Mouse (Mus musculus): ENCODE measurements around the gene Srf.
A peak's percentile ranks its signal among the peaks of the same experiment; 100 is the strongest.
"Not testable (repeated sequence)": the region's sequence is repeated elsewhere in the genome, so short reads cannot be mapped to it uniquely, and the experiment has no call there.

Gene Srf

DNA sequence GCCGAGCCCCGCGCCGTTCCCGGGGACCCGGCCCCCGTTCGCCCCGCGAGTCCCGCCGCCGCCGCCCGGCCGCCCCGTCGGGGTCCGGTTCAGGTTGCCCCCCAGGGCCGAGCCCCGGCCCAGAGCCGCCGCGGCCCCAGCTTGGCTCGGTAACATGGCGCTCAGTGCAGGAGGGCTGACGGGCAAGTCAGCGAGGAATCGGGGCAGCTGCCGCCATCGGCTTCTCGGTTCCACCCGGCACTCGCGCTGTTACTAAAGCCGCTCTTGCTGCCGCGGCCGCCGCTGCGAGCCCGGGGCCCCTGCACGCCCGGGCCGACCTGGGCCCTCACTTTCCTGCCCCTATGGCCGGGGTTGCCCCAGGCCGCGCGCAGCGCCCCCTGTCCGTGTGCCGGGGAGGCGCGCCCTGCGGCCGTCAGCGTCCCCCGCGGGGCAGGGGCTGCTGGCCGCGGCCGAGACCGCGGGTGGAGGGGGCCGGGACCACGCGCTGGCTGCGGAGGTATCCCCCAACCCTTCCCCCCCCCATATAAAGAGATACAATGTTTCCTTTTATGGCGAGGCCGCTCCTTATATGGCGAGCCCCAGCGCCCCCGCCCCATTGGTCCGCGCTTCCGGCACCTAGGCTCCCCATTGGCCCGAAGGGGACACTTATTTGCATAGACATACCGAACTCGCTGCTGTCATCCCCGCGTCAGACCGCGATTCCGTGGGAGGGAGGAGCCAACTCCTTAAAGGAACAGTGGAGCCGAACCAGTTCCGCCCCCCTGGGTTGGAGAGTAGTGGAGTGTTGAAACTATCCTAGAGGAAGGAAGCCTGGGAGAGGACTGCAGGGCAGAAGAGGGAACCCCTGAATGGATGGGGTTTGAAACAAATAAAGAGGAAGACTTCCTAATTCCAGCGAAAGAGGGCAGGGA, at the start of gene Srf:
Srf (minus strand) TSS at position 503 of the 911 bp plus-strand sequence.
- DNase-seq (ENCODE audit: low spot score) = peak; percentile 88

DNA sequence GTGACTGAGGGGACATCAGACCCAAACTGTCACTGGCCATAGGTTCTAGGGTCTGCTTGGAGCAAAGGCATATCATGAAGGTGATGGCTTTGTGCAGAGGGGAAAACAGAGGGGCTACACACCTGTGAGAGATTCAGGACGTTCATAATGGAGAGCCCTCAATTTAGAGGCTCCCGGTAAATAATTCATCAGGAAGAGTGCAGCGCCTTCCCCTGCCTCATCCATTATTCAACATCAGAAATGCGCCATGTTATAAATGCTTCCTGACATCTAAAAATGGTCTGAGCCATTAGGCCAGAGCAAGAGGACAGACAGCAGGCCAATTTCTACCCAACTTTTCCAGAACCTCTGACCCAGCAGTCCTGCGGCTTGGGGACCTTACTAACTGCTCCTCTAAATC, 49.2 kb upstream of the Srf start:
- no peak for DNase-seq (ENCODE audit: low spot score)

- no peak for DNase-seq (ENCODE audit: low spot score)
Observed at GRCm38 (mm10) chr17:46603229-46603628, 47.3 kb upstream of the Srf start.

GRCm38 (mm10) chr17:46602212-46602611, 46.2 kb upstream of the Srf start:
- no peak for DNase-seq (ENCODE audit: low spot score)

- no peak for DNase-seq (ENCODE audit: low spot score)
Observed at GRCm38 (mm10) chr17:46600569-46600968, 44.6 kb upstream of the Srf start.

DNA sequence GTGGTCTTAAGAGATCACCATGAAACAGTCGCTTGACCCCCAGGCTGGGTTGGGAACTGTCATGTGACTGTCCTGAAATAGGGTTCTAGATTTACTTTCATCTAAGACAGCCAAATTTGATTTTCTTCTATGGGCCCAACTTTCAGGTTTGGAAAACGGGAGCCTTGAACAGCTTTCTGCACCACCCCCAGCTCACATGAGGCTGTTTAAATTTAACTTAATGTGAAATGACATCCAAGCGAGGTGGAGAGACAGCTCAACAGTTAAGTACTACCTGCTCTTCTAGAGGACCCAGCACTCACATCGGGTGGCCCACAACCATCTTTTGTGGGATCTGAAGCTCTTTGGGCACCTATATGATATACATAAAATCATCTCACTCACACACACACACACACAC, 43.0 kb upstream of the Srf start:
- no peak for DNase-seq (ENCODE audit: low spot score)

GRCm38 (mm10) chr17:46597956-46598355, 42.0 kb upstream of the Srf start:
- DNase-seq (ENCODE audit: low spot score) = no peak

DNA sequence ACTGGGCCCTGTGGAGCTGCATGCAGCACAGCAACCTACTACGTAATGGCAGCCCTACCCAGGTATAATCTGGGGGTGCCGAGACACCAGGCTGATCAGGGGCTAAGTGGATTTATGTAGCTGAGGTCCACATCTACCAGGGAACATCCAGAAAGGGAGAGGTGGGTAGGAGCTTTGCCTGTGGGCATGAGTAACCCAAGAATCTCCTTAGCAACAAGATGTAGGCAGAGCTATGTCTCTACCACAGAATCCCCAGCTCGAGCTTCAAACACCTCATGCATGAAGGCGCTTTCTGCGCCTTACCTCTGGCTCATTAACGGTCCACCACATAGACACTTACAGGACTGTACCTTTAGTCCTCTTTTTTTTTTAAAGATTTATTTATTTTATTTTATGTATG, 39.4 kb upstream of the Srf start:
- DNase-seq (ENCODE audit: low spot score) = no peak

- DNase-seq (ENCODE audit: low spot score) = no peak
Observed at GRCm38 (mm10) chr17:46594606-46595005, 38.6 kb upstream of the Srf start.

- no peak for DNase-seq (ENCODE audit: low spot score)
Observed at GRCm38 (mm10) chr17:46593124-46593523, 37.1 kb upstream of the Srf start.

DNA sequence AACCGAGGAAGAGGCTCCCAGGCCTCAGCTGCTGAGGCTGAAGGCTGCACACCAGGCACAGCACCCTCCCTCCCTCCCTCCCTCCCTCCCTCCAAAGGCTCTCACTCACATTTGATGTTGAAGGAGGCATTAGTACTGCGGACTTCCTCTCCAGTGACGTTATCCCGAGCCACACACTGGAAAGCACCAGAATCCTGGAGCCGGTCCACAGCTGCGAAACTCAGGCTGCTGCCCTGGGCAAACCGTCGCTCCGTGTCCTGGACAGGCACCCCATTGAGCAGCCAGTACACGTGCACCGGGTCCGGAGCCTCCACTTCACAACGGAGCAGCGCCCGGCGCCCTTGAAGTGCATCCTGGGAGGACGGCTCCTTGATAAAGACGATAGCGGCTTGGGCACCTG, 35.4 kb upstream of the Srf start:
- DNase-seq (ENCODE audit: low spot score) = no peak

- DNase-seq (ENCODE audit: low spot score) = no peak
Observed at GRCm38 (mm10) chr17:46590439-46590838, 34.5 kb upstream of the Srf start.

- DNase-seq (ENCODE audit: low spot score) = no peak
Observed at GRCm38 (mm10) chr17:46589635-46590314, 33.8 kb upstream of the Srf start.

GRCm38 (mm10) chr17:46588913-46589312, 32.9 kb upstream of the Srf start:
- DNase-seq (ENCODE audit: low spot score) = no peak

- DNase-seq (ENCODE audit: low spot score) = no peak
Observed at GRCm38 (mm10) chr17:46588173-46588572, 32.2 kb upstream of the Srf start.

DNA sequence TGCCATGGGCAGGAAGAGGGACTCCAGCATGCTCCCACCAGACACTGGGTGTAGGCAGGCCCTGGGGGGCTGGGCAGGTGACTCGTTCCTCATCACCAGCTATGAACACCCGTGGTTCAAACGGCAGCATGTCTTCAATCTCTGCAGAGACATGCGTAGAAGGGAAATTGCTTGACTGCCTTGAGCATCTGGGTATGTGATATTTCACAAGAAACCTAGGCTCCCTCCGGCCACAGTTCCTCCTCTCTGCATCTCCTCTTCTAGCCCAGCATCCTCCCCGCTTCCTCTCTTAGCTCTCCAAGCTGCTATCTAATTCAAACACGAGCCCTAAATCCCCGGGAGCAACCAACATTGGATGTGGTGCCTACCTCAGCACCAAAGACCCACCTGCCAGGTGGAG, 30.4 kb upstream of the Srf start:
- no peak for DNase-seq (ENCODE audit: low spot score)

- no peak for DNase-seq (ENCODE audit: low spot score)
Observed at GRCm38 (mm10) chr17:46578650-46579049, 22.7 kb upstream of the Srf start.

GRCm38 (mm10) chr17:46576070-46576469, 20.1 kb upstream of the Srf start:
- DNase-seq (ENCODE audit: low spot score) = no peak

DNA sequence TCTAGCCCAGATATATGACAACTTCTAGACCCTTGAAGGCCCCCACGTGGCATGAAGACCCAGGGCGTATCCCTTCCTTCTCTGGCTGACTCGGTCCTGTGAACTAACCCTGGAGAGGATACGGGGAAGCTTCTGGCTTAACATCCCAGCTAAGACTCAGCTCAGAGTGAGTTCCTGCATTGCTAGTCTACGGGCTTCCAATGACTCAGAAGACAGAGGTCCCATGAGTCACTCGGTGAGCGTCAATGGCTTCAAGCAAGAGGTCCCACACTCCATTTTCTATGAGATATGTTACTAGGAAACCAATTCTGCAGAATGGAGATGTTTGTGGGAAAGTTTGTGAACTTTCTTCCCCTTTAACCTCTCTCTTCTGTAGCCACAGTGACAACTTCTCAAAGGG, 18.6 kb upstream of the Srf start:
- no peak for DNase-seq (ENCODE audit: low spot score)

- DNase-seq (ENCODE audit: low spot score) = no peak
Observed at GRCm38 (mm10) chr17:46571005-46571404, 15.0 kb upstream of the Srf start.

DNA sequence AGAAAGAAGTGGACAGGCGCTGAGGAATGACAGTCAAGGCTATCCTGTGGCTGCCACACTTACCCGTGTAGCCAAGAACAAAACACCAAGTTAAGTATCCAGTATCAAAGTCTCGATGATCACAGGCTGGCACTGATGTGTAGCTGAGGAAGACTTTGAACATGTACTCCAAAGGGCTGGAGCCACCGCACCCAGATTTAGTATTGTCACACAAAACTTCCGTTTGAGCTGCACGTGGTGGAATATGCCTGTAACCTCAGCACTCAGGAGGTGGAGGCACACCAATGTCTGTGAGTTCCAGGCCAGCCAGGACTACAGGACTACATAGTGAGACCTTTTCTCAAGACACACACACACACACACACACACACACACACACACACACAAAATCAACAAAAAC, 3.2 kb upstream of the Srf start:
- DNase-seq (ENCODE audit: low spot score) = no peak

DNA sequence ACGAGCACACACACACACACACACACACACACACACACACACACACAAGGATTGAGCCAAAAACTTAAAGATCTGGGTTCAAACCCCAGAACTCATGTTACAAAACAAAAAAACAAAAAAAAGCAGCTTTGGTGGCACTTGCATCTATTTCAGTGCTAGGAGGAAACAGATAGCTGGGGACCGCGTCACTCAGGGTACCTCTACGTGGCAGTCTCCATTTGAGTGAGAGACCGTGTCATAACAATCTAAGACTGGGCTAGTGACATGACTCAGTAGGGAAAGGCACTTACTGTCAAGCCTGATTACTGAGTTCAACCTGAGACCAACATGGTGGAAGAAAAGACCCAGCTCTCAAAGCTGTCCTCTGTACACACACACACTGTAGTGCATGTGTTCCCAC, 2.2 kb upstream of the Srf start:
- no peak for DNase-seq (ENCODE audit: low spot score)

DNA sequence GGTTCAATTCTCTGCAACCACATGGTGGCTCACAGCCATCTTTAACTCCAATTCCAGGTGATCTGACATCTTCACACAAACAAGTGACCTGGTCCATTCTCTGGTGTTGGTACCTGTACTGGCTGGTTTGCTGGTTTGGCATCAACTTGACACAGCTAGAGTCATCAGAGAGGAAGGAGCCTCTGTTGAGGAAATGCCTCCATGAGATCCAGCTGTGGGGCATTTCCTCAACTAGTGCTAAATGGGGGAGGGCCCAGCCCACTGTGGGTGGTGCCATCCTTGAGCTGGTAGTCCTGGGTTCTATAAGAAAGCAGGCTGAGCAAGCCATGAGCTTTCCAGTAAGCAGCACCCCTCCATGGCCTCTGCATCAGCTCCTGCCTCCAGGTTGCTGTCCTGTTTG, 1.3 kb upstream of the Srf start:
- not testable (repeated sequence) for DNase-seq (ENCODE audit: low spot score)

- no peak for DNase-seq (ENCODE audit: low spot score)
Observed at GRCm38 (mm10) chr17:46556584-46556945, 590 bp upstream of the Srf start.

Measured in ovary, postnatal 10 days (tissue).